Mouse (Mus musculus) kidney, postnatal 0 days (tissue): ENCODE measurements around the gene Lrrc41. TPM values are rescaled to one million over a fixed set of nuclear protein-coding genes. Genes with fewer than 3 reads are reported as not detected.

Source experiments
- ATAC-seq: fragments of 200-750 bp; cut with Nextera tagmentation; replicated peaks from 2 replicates; pipeline ENCODE4 v1.8.0; 2017; ENCODE audit warnings: low read depth, moderate number of reproducible peaks, moderate TSS enrichment, moderate library complexity; ENCODE audit not compliant: low FRiP score
- DNase-seq: peaks from one replicate; pipeline ENCODE4 v3.0.0-alpha.2; 2016; ENCODE audit warnings: low spot score
- H3K27ac ChIP-seq: fragments of 300-500 bp; sonication (generic); 2 replicates; pipeline ENCODE4 v1.5.1; 2014; ENCODE audit warnings: mild to moderate bottlenecking
- H3K27me3 ChIP-seq: fragments of 300-500 bp; sonication (generic); 2 replicates; pipeline ENCODE4 v1.6.1; 2014; ENCODE audit warnings: low read length, mixed read lengths; ENCODE audit not compliant: insufficient read depth
- H3K36me3 ChIP-seq: fragments of 300-500 bp; sonication (generic); 2 replicates; pipeline ENCODE4 v1.6.1; 2014; ENCODE audit warnings: low read length, mixed read lengths; ENCODE audit not compliant: insufficient read depth
- H3K4me1 ChIP-seq: fragments of 300-500 bp; sonication (generic); replicated peaks from 2 replicates; pipeline ENCODE4 v1.6.1; 2014; ENCODE audit warnings: antibody characterized with exemption, low read length, mixed read lengths; ENCODE audit not compliant: insufficient read depth
- H3K4me2 ChIP-seq: fragments of 300-500 bp; sonication (generic); 2 replicates; pipeline ENCODE4 v1.6.1; 2014; ENCODE audit warnings: mild to moderate bottlenecking, low read length, moderate library complexity, mixed read lengths
- H3K4me3 ChIP-seq: fragments of 300-500 bp; sonication (generic); replicated peaks from 2 replicates; pipeline ENCODE4 v1.5.1; 2014; ENCODE audit warnings: low read depth, low read length
- H3K9ac ChIP-seq: fragments of 300-500 bp; sonication (generic); 2 replicates; pipeline ENCODE4 v1.6.1; 2014; ENCODE audit warnings: low read depth, low read length
- H3K9me3 ChIP-seq: fragments of 300-500 bp; sonication (generic); replicated peaks from 2 replicates; pipeline ENCODE4 v1.6.1; 2016; ENCODE audit warnings: low read length, inconsistent platforms, mixed read lengths
- CTCF ChIP-seq: IDR thresholded peaks from 2 replicates; pipeline ENCODE4 v1.5.1; 2016; ENCODE audit warnings: antibody characterized with exemption, low read depth, mild to moderate bottlenecking, moderate library complexity
- WGBS: fragments of 180-500 bp; shearing (Covaris S2); extraction: QIAGEN DNeasy Blood & Tissue Kit; methylation state at CpG from one replicate; pipeline ENCODE4 v1.1.7; 2014; 5-methylcytosine and 5-hydroxymethylcytosine counted together
- polyA plus RNA-seq: library from polyadenylated mRNA; unstranded; fragments of >200 nt; fragmentation: Nextera tagmentation; extraction: Ambion mirVana; gene quantifications from 2 replicates; pipeline ENCODE4 v1.2.1, GENCODE M21; 2015

Lrrc41 gene
- polyA plus RNA-seq, 1 experiment from 2014 or later, result 65.1 TPM

DNA sequence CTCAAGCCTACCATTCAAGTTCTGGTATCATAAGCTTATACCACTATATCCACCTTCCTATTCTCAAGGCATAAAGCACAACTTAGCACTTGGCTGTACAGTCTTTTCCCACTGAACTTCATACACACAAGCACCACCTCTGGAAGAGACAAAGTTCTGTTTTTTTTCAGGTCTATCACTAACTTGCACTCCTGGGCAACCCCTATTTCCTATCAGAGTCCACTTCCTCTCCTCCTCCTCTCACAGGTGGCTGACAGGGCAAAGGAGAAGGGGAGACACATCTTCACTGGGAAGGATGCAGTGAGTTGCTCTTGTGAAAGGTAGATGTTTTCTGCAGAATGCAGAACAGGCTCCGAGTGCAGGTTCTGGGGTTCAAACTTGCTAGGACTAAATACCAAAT lies 27.4 kb upstream of the Lrrc41 start:
- peaks cover 5% of the 10 kb centered on the region; the same call in 1 of the 2 replicates for H3K36me3 ChIP-seq
- H3K4me3 ChIP-seq, result no peak overlapping the region
- no peak overlapping the region for H3K27ac ChIP-seq
- ATAC-seq (no peak), DNase-seq (no peak)
- no peak overlapping the region for H3K9ac ChIP-seq
- 86% methylated on average over 1 of the region's 1 CpGs for WGBS
- no peaks in the 10 kb centered on the region for H3K27me3 ChIP-seq
- no peak overlapping the region for H3K4me2 ChIP-seq
- TF ChIP-seq CTCF, result no peak
- peaks cover 5% of the 10 kb centered on the region; the same call in 1 of the 2 replicates for H3K4me1 ChIP-seq
- no peaks in the 10 kb centered on the region for H3K9me3 ChIP-seq

DNA sequence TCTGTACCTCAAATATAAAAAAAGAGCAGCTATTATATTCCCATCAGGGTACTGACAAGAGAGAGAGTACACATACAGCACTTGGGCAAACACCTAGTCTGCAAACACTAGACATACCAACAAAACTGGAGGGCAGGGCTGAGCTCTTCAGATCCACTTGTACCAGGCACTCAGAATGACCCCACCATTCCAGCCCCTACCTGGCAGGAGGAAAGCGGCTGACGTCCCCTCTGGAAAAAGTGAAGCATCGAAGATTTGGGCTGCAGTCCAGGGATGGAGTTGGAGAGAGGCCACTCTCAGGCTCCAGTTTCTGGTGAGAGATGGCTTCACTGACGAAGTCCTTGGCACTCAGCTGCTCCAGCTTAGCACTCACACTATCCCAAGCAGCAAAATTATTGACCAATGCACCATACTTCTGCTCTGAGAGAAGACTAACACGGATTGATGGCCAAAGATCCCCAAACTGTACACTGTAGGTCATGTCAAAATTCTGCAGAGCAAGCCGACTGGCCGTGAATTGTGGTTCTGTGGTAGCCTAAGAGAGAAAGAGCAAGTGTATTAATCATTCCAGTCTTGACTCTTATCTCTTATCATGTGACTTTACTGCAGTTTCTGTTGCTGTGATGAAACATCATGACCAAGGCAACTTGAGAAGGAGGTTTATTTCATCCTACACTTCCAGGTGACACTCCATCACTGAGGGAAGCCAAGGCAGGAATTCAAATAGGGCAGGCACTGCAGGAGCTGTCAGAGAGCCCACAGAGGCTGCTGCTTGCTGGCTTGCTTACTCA lies 26.7 kb upstream of the Lrrc41 start:
- no peak for DNase-seq
- peaks cover 2% of the 10 kb centered on the region; the same call in 1 of the 2 replicates for H3K36me3 ChIP-seq
- no peak for TF ChIP-seq CTCF
- H3K4me3 ChIP-seq, result no peak overlapping the region
- no peak for ATAC-seq
- H3K4me1 ChIP-seq, result peaks cover 5% of the 10 kb centered on the region; the same call in 1 of the 2 replicates
- no peaks in the 10 kb centered on the region for H3K9me3 ChIP-seq
- WGBS, result 82% methylated on average over 7 of the region's 7 CpGs
- H3K9ac ChIP-seq, result no peak overlapping the region
- H3K4me2 ChIP-seq, result no peak overlapping the region
- H3K27me3 ChIP-seq, result no peaks in the 10 kb centered on the region
- H3K27ac ChIP-seq, result no peak overlapping the region

DNA sequence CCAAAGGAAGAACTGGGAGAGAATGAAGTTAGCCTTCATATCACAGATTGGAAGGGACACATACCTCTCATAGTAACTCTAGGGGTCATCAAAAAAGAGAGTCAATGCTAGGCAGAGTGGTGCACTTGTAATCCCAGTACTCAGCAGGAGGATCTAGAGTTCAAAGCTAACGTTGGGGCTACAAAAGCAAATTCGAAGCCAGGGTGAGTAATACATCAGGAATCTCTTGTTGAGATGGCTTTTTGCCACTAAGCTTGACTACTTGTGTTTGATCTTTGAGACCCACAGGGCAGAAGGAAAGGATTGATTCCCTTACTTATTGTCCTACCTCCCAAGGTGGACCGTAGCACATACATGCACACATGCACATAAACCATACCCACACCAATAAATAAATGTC lies 25.9 kb upstream of the Lrrc41 start:
- no peak overlapping the region for H3K27ac ChIP-seq

DNA sequence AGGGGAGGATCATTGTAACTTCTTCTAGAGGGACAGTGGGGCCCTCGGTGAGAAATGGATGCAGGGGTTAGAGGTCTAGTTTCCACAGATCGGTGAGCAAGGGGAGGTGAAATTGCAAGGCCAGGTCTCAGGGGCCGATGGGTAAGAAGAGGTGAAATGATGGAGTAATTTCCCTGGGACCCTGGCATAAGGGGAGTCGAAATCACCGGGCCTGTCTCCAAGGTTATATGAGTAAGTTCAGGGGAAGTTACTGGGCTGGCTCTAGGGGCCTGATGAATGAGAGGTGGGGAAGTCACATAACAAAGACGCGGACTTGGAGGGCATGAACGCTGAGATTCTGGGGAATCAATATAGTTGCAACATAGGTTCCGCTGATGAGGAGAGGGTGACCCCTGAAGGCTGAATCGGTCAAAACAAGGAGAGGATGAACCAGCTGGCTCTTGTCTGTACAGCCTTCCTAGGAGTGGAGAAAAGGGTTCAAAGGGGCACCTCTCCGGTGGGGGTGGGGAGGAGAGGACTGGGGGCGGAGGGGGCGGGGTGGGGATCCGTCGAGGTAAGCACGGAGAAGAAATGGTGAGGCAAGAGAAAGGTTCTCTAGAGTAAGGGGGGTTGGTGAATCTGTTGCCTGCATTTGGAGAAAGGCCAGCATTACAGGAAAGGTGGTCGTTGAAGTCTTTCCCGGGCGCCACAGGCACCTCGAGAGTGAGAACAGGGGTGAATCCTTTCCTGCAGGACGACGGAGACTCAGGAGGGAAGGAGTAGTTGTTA lies 22.4 kb upstream of the Lrrc41 start:
- Histone ChIP-seq H3K4me1 (peaks cover 5% of the 10 kb centered on the region; the same call in 1 of the 2 replicates), H3K4me2 (peak overlapping the region; percentile 88), H3K4me3 (peak overlapping the region; percentile 58), H3K36me3 (0 out of 2 replicates have a peak, but pooled peaks cover 2% of the 10 kb centered on the region), H3K27ac (peak overlapping the region; percentile 92), H3K27me3 (no peaks in the 10 kb centered on the region), H3K9me3 (no peaks in the 10 kb centered on the region), H3K9ac (peak overlapping the region; percentile 66)
- WGBS, result 2% methylated on average over 21 of the region's 22 CpGs
- ATAC-seq (peak; percentile 76), DNase-seq (peak; percentile 86)
- peak; percentile 53; the same call in 1 of the 2 replicates for TF ChIP-seq CTCF

More for the DNA sequence above, 25.9 kb upstream of the Lrrc41 start:
- H3K27me3 ChIP-seq, result no peaks in the 10 kb centered on the region
- H3K36me3 ChIP-seq, result 0 out of 2 replicates have a peak, but pooled peaks cover 2% of the 10 kb centered on the region
- no peak overlapping the region for H3K4me3 ChIP-seq
- WGBS, result 83% methylated on average over 3 of the region's 3 CpGs
- TF ChIP-seq CTCF, result no peak
- H3K4me1 ChIP-seq, result peaks cover 5% of the 10 kb centered on the region; the same call in 1 of the 2 replicates
- no peaks in the 10 kb centered on the region for H3K9me3 ChIP-seq
- ATAC-seq, result no peak
- H3K9ac ChIP-seq, result no peak overlapping the region
- no peak overlapping the region for H3K4me2 ChIP-seq
- no peak for DNase-seq

DNA sequence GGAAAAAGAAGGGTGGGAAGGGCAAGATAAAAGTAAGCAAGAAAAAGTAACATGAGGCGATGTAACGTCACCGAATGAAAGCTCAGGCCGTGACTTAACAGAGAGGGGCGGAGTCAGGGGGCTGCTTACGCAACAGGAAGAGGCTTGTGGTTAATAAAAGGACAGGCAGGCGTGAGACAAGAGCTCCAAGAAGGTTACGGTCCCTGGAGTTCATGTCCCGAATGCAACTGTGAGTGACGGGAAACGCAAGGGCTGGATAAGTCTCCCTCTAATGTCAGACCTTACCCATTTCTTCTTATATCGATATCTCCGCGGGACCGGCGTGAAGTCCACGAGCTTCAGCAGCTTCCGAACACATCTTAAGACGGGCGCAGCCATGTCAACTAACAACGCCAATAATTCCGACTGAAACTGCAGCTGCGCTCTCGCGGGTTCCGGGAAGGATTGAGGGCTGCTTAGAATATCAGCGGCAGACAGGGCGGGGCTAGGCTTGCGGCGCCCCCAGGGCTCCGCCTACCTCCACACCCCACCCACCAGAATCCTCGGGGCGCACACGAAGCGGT lies 21.6 kb upstream of the Lrrc41 start, which contains the start of gene Nsun4:
TSS of gene Nsun4 (minus strand) at position 478 of the 563 bp plus-strand sequence.
- 1% methylated on average over 35 of the region's 35 CpGs for WGBS
- no peaks in the 10 kb centered on the region for H3K36me3 ChIP-seq
- peak; percentile 20; the same call in 1 of the 2 replicates for TF ChIP-seq CTCF
- peaks cover 5% of the 10 kb centered on the region; the same call in 1 of the 2 replicates for H3K4me1 ChIP-seq
- H3K9me3 ChIP-seq, result no peaks in the 10 kb centered on the region
- H3K27me3 ChIP-seq, result no peaks in the 10 kb centered on the region
- peak within 1 kb of the TSS; percentile 66 for H3K9ac ChIP-seq
- peak within 1 kb of the TSS; percentile 92 for H3K27ac ChIP-seq
- peak within 1 kb of the TSS; percentile 58 for H3K4me3 ChIP-seq
- H3K4me2 ChIP-seq, result peak within 1 kb of the TSS; percentile 88
- peak; percentile 91 for ATAC-seq
- DNase-seq, result peak; percentile 97

DNA sequence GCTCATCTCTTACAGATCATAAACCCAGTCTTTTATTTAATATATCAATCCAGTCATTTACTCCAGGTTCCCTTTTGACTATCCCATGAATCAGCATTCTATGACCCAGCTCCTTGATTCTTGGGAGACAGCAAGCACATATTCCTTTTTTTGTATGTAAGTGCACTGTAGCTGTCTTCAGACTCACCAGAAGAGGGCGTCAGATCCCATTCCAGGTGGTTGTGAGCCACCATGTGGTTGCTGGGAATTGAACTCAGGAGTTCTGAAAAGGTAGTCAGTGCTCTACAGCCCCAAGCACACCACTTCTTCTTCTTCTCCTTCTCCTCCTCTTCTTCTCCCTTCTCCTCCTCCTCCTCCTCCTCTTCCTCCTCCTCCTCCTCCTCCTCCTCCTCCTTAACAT lies 17.5 kb upstream of the Lrrc41 start:
- 0% methylated on average over 1 of the region's 1 CpGs for WGBS
- TF ChIP-seq CTCF, result peak; percentile 23

More for the DNA sequence above, 17.5 kb upstream of the Lrrc41 start:
- DNase-seq, result no peak
- Histone ChIP-seq H3K36me3 (no peaks in the 10 kb centered on the region), H3K27ac (no peak overlapping the region), H3K4me2 (no peak overlapping the region), H3K9ac (no peak overlapping the region), H3K4me3 (no peak overlapping the region), H3K27me3 (no peaks in the 10 kb centered on the region), H3K4me1 (peaks cover under 1% of the 10 kb centered on the region; the same call in 1 of the 2 replicates), H3K9me3 (no peaks in the 10 kb centered on the region)
- no peak for ATAC-seq
